Mouse (Mus musculus) bone marrow macrophage, adult 2 months (primary cell): Measurements from ENCODE around the gene Gnat1. TPM values are rescaled to one million over a fixed set of nuclear protein-coding genes. Genes with fewer than 3 reads are reported as not detected.

Source experiments
- H3K27ac ChIP-seq: 2 replicates; pipeline ENCODE4 v1.5.1; 2012; ENCODE audit warnings: low read depth, low read length; ENCODE audit not compliant: insufficient read depth
- H3K4me1 ChIP-seq: 2 replicates; pipeline ENCODE4 v1.6.1; 2012; ENCODE audit warnings: low read length; ENCODE audit not compliant: control insufficient read depth, insufficient read depth
- H3K4me3 ChIP-seq: 2 replicates; pipeline ENCODE4 v1.5.1; 2012; ENCODE audit warnings: mild to moderate bottlenecking, low read length, moderate library complexity; ENCODE audit not compliant: insufficient read depth
- CTCF ChIP-seq: IDR thresholded peaks from 2 replicates; pipeline ENCODE4 v1.5.1; 2012; ENCODE audit warnings: low read depth, mild to moderate bottlenecking, low read length, moderate library complexity
- POLR2A ChIP-seq: IDR thresholded peaks from 2 replicates; pipeline ENCODE4 v1.6.1; 2012; ENCODE audit warnings: mild to moderate bottlenecking, low read depth, low read length, borderline replicate concordance
- polyA plus RNA-seq: library from polyadenylated mRNA; stranded (reverse); fragments of >200 nt; gene quantifications from 2 replicates; pipeline ENCODE4 v1.2.4, GENCODE M21; 2012; ENCODE audit not compliant: missing spikeins, insufficient read depth, insufficient read length

The Gnat1 gene
- polyA plus RNA-seq, 1 experiment = not detected

DNA sequence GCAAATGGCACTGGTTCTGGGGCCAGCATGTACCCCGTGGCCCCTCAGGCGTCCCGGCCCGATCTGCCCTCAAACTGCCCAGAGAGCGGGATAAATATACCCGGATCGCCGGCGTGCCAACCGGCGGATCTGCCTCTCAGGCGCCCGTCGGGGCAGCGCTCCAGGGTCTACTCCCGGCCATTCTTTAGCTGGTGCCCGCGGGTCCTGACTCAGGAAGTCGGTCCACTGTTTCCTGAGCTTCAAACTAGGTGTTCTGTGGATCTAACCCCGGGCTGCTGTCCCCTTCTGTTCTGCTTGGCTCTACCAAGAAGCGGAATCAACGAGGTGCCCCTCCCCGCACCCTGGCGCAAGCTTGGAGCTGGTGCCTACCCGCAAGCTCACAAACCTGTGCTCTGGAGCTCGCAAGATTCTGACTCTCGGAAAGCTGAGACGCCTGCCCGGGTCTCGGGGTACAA lies 12.7 kb downstream of the Gnat1 start:
- Histone ChIP-seq H3K4me1 (no peaks in the 10 kb centered on the region), H3K4me3 (no peak overlapping the region), H3K27ac (no peak overlapping the region)
- TF ChIP-seq CTCF (no peak), POLR2A (no peak)

DNA sequence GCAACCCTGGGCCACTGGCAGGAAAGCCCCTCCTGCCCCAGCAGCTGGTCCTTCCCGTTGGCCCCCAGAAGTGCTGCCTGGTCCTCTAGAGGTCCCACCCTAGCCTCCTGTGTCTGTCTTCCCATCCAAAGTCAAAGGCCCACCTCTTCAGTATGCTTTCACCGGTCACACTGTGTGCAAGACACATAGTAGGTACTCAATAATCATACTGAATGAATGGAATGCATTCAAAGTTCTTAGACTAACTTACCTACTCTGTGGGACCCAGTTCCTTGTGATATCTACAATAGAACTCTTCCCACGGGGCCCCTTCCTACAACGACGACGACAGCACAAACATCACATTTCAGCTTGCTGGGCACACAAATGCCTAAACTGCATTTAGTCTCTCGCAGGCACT lies 14.2 kb downstream of the Gnat1 start:
- TF ChIP-seq POLR2A (no peak), CTCF (no peak)
- no peak overlapping the region for H3K27ac ChIP-seq
- H3K4me1 ChIP-seq = no peaks in the 10 kb centered on the region
- H3K4me3 ChIP-seq = no peak overlapping the region

DNA sequence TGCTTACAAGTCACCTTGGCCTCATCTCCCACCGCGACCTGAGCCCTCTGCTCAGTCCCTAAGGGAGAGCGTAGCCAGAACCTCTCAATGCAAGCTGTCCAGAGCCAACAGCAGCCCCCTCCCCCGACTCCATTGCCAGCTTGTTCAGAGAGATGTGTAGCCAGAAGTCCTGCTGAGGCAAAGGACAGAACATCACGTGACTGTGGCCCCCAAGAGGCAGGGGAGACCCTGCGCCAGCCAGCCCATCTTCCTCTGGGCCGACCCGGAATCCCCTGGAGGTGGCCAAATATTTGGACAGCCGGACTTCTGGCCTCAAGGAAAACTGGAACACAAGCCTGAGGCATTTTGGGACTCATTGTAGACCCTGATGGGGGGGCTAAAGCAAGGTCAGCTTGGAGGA lies 16.0 kb downstream of the Gnat1 start:
- Histone ChIP-seq H3K27ac (no peak overlapping the region), H3K4me1 (no peaks in the 10 kb centered on the region), H3K4me3 (no peak overlapping the region)
- no peak for TF ChIP-seq CTCF
- no peak for TF ChIP-seq POLR2A

DNA sequence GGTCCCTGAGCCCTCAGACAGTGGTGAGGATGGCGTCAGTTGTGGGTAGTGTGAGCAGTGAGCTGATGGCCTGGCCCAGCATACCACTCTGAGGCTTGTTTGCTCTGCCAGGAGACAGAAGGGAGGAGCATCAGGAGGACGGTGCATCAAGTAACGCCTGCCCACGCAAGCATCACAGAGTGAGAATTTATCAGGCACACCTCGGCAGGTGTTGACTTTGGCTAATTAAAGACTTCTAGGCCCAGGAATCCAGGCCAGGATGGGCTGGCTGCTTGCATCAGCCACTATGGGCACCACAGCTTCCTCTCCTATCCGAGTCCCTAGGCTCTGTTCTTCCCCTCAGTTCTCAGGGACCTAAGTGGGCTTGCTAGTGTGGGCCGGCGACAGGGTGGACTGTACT lies 17.2 kb downstream of the Gnat1 start:
- TF ChIP-seq POLR2A (no peak), CTCF (no peak)
- no peak overlapping the region for H3K27ac ChIP-seq
- H3K4me1 ChIP-seq = 0 out of 2 replicates have a peak, but pooled peaks cover 3% of the 10 kb centered on the region
- H3K4me3 ChIP-seq = no peak overlapping the region

DNA sequence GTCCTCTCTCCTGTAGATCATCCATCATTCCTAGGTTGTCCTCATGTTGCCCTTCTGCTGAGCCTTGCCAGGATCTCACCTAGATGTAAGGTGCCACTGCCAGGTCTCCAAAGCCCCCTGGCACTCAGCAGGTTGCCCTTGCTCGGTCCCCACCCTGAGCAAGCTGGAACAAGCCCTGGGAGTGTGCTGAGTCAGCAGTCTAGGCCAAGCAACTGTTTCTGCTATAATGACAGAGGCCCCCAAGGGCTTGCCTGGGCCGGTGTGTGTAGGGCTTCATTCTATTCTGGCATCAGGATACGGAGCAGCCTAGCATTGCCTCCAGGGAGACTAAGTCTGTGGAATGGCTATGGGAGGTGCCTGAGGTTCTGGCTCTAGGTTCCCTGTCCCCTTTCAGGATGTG lies 18.7 kb downstream of the Gnat1 start:
- no peak for TF ChIP-seq CTCF
- no peak for TF ChIP-seq POLR2A
- Histone ChIP-seq H3K4me3 (no peak overlapping the region), H3K27ac (no peak overlapping the region), H3K4me1 (0 out of 2 replicates have a peak, but pooled peaks cover 3% of the 10 kb centered on the region)

DNA sequence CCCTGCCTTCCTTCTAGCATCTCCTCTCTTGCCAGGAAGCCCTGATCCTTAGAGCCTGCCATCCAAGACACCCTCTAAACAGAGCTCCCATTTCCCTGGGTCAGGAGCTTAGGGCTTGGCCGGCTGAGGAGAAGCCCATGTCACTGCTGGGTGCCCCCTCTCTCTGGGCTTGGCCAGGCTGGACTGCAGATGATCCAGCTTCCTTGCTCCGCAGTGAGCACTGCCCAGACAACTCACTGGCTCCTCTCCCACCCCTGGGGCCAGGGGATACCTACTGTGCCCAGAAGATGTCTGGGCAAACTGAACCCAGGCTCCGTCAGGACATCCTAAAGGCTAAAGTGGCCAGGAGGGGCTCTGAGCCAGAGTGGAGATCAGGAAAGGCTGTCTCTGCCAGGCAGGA lies 19.6 kb downstream of the Gnat1 start:
- TF ChIP-seq POLR2A = no peak
- no peak for TF ChIP-seq CTCF
- 0 out of 2 replicates have a peak, but pooled peaks cover 3% of the 10 kb centered on the region for H3K4me1 ChIP-seq
- no peak overlapping the region for H3K27ac ChIP-seq
- no peak overlapping the region for H3K4me3 ChIP-seq

DNA sequence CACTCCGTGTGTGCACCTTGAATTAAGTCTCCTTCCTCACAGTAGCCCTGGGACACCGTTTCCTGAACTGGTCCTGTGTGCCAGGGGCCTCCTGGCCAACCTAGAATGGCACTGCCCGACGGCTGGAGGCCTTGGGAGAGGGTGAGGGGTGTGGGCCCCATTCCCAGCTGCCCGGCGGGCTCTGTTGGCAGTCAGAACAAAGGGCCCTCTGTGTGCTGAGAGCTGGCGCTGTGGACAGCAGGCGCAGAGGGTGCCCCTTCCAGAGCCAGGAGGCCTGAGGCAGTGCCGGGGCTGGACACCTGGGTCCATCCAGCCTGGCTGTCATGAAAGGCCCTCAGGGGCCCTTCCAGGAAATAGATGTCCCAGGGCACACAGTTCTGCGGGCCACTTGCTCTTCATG lies 20.0 kb downstream of the Gnat1 start:
- Histone ChIP-seq H3K4me1 (0 out of 2 replicates have a peak, but pooled peaks cover 3% of the 10 kb centered on the region), H3K4me3 (no peak overlapping the region), H3K27ac (no peak overlapping the region)
- no peak for TF ChIP-seq POLR2A
- no peak for TF ChIP-seq CTCF

DNA sequence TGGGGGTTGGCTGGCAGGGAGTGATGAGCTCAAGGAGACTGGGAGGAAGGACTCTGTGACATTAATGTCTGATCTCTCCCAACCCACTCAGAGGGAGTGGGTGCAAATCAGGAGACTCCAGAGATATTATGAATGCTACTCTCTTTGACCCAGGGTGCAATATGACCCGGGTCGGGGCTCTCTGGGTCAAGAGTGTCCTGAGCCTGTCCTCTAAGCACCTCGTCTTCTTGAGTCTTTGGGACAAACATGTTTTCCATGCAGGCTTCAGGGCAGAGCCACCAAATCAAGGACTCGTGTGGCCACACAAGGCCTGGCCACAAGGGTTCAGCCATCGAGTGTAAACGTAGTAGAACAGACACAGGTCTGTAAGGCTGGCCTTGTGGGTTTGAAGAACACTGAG lies 21.4 kb downstream of the Gnat1 start:
- H3K4me3 ChIP-seq = no peak overlapping the region

DNA sequence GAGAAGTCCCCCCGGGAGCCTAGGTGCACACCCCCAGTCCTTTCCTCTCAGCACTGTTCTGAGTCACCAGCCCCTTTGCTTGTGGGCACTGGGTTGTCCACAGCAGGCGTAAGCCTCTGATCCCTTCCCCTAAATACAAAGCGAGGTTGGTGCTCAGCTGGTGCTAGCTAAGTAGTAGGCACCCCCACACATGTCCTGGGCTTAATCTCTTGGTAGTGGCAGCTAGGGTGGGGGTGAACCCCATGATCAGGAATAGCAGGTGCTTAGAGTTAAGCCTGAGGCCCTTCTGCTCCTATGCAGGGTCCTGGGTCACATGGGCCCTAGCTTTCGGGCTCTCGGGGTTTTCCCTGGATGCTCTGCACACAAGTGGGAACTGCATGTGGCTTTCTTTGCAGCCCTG lies 22.4 kb downstream of the Gnat1 start:
- TF ChIP-seq POLR2A = no peak
- TF ChIP-seq CTCF = no peak
- Histone ChIP-seq H3K4me1 (0 out of 2 replicates have a peak, but pooled peaks cover 3% of the 10 kb centered on the region), H3K27ac (no peak overlapping the region), H3K4me3 (no peak overlapping the region)

More for the DNA sequence above, 21.4 kb downstream of the Gnat1 start:
- TF ChIP-seq POLR2A (no peak), CTCF (no peak)
- Histone ChIP-seq H3K4me1 (0 out of 2 replicates have a peak, but pooled peaks cover 3% of the 10 kb centered on the region), H3K27ac (no peak overlapping the region)

DNA sequence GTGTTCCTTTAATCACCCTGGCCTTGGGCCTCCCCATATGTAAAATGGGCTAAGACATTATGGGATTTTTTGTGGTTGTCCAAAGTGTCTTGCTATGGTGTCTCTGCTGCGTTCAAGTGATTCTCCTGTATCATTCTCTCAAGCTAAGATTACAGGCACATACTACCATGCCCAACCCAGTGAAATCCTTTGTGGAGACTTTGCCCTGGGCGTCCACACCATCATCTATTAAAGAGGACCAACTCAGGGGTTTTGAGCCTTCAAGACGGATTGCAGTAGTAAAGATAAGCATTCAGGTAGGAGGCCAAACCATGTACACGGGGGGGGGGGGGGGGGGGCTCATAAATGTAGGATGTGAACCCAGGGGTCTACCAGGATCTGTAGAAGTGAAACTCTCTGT lies 24.9 kb downstream of the Gnat1 start:
- H3K27ac ChIP-seq = no peak overlapping the region
- no peak for TF ChIP-seq CTCF
- no peak for TF ChIP-seq POLR2A
- 0 out of 2 replicates have a peak, but pooled peaks cover 3% of the 10 kb centered on the region for H3K4me1 ChIP-seq
- no peak overlapping the region for H3K4me3 ChIP-seq

DNA sequence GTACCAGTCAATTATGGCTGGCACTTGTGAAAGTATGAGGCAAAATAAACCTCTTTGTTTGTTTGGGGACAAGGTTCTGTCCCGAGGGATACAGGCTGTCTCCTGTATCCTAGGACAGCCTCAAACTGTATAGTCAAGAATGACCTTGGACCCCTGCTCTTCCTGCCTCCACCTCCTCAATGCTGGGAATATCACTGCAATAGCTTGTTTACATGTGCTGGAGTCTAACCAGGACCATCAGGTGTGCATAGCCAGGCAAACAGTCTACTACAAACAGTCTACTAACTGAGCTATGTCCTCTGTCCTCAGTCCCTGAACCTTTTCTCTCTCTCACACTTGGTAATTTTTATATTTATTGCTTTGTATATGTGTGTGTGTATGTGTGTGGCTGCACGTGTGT lies 26.0 kb downstream of the Gnat1 start:
- Histone ChIP-seq H3K4me1 (0 out of 2 replicates have a peak, but pooled peaks cover 3% of the 10 kb centered on the region), H3K4me3 (no peak overlapping the region), H3K27ac (no peak overlapping the region)
- TF ChIP-seq POLR2A (no peak), CTCF (no peak)
